Mouse (Mus musculus) kidney, adult 9 months (tissue): ENCODE data around the gene Gm36176.
"Not testable (repeated sequence)": the region's sequence is repeated elsewhere in the genome, so short reads cannot be mapped to it uniquely, and the experiment has no call there.

Experiments
- DNase-seq: peaks from one replicate; pipeline ENCODE4 v3.0.0; 2022

Gene Gm36176

DNA sequence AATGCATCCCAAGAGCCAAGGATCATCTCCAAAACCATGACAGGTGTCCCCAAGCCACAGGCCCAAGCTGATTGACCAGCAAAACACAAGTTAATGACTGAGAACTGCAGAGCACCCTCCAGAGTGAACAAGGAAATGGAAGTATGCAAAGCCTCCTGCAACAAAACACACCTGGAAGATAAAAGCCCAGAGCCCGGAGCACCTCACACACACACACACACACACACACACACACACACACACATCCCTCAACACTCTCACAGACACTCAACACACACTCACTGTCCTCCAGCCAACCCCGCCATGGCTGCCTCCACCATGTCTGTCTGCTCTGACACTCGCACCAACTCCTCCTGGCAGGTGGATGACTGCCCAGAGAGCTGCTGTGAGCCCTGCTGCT lies at the start of gene Gm36176:
TSS of gene Gm36176 (plus strand) at position 301 of the 400 bp plus-strand sequence.
- no peak for DNase-seq

GRCm38 (mm10) chr10:77797677-77798076 lies 48.9 kb upstream of the Gm36176 start:
- DNase-seq = no peak

- not testable (repeated sequence) for DNase-seq
Measured at GRCm38 (mm10) chr10:77798164-77798920, 48.3 kb upstream of the Gm36176 start.

- no peak for DNase-seq
Measured at GRCm38 (mm10) chr10:77798921-77799508, 47.6 kb upstream of the Gm36176 start, which contains the start of gene Gm19668. Gene Gm19668, minus strand, starts transcription at chr10:77799133.

DNA sequence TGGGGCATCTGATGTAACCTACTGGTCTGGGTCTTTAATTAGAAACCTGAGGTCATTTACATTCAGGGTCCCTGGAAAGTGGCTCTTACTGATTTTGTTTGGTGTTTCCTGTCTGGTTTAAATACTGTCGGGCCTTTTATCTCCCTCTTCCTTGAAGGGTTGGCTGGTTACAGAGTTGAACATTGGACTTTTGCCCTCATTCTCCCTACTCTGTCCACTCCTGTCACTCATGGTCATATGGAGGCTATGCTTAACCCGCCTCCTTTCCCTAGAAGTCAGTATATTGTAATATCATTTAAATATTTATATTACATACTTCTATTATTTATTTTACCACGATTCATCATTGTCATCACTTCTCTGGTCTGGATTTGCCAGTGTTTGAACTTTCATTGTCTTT lies 42.5 kb upstream of the Gm36176 start:
- DNase-seq = peak; percentile 9

GRCm38 (mm10) chr10:77811743-77812142 lies 34.9 kb upstream of the Gm36176 start, which contains the start of gene Gm9507:
Gene Gm9507, minus strand, starts transcription at chr10:77811843.
- DNase-seq = no peak

DNA sequence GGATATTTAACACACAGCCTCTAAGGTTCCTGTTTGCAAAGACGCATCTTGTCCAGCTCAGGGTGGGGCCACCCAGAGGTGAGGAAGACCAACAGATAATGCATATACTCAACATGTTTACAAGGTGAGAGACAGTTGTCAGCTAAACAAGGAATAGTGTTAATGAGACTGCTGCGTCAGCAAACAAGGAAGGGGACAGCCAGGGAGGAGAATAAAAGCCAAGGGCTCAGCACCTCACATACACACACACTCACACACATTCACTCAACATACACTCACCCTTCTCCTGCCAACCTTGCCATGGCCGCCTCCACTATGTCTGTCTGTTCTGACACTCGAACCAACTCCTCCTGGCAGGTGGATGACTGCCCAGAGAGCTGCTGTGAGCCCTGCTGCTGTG lies 32.2 kb upstream of the Gm36176 start, which contains the start of gene Gm2696:
TSS of gene Gm2696 (plus strand) at position 301 of the 400 bp plus-strand sequence.
- no peak for DNase-seq

- DNase-seq = peak; percentile 13
Measured at GRCm38 (mm10) chr10:77815514-77815913, 31.1 kb upstream of the Gm36176 start.

GRCm38 (mm10) chr10:77818523-77818922 lies 28.1 kb upstream of the Gm36176 start:
- DNase-seq = no peak

GRCm38 (mm10) chr10:77819203-77819602 lies 27.4 kb upstream of the Gm36176 start:
- DNase-seq = no peak

DNA sequence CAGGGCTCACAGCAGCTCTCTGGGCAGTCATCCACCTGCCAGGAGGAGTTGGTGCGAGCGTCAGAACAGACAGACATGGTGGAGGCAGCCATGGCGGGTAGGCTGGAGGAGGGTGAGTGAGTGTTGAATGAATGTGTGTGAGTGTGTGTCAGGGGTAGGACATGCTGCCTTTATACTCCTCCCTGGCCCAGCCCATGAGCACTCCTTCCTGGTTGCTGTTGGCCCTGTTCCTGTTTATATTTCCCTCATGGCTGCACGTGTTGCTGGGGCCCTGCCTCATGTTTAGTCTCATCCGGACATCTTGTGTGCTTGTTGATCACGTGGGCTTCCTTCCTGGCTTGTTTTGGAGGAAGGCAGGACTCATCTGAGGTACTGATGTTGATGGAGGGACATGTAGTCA lies 19.7 kb upstream of the Gm36176 start, which contains the start of gene Krtap10-4:
TSS of gene Krtap10-4 (minus strand) at position 145 of the 400 bp plus-strand sequence.
- no peak for DNase-seq

DNA sequence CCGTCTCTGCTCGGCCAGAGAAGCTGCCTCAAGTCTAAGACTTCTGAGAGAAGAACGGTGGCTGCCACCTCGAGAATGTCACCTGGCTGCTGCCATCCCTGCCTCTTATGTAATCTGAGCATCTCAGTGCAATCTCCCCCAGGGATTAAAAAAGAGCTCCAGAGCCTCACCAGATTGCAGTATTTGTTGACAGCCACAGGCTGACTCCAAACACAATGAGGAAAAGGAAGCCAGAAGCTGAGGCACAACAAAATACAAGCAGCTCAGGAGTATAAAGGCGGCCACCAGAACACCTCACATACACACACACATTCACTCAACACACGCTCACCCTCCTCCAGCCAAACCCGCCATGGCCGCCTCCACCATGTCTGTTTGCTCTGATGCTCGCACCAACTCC lies 11.0 kb upstream of the Gm36176 start, which contains the start of gene Krtap10-10:
TSS of gene Krtap10-10 (plus strand) at position 301 of the 400 bp plus-strand sequence.
- DNase-seq = no peak

DNA sequence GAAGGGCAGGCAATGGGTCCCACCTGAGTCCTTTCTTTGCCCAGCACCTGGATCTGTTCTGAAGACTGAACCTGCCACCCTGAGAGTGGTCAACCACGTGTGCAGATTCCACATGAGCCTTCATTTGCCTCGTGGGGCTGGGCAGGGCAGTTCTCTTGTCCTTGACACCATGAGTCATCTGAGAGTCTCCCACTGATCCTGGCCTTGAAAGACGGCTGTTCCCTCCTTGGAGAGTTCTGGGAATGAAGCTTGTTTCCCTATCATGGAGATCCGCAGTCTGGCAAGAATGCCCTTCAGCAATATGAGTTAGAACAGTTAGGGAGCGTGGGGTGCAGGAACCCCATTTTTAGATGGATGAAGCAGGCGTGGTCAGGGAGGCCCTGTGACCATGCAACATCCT lies 7.6 kb upstream of the Gm36176 start:
- DNase-seq = no peak

DNA sequence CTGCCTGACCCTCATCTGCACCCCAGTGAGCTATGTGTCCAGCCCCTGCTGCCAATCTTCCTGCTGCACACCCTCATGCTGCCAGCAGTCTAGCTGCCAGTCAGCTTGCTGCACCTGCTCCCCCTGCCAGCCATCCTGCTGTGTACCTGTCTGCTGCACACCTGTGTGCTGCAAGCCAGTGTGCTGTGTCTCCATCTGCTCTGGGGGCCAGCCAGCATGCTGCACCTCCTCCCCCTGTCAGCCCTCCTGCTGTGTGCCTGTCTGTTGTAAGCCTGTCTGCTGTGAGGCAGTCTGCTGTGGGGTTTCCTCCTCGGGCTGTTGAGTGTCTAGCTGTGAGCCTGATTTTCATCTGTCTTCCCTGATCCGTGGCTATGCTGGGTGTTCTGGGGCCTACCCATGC lies 358 bp downstream of the Gm36176 start:
- DNase-seq = no peak

DNA sequence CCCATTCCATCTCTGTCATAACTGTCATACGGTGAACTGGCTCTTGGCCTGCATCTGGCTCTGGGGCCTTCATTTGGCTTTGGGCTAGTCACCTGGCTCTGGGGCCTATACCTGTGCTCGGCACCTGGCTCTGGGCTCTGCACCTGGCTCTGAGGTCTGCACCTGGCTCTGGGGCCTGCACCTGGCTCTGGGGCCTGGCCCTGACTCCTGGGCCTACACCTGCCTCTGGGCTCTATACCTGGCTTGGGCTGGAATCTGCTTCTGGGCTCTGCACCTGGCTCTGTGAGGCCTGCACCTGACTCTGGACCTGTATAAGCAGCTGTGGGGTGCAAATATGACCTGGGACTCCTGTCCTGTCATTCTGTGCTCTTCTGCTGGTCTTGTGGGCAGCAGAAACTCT lies 935 bp downstream of the Gm36176 start:
- DNase-seq = no peak

DNA sequence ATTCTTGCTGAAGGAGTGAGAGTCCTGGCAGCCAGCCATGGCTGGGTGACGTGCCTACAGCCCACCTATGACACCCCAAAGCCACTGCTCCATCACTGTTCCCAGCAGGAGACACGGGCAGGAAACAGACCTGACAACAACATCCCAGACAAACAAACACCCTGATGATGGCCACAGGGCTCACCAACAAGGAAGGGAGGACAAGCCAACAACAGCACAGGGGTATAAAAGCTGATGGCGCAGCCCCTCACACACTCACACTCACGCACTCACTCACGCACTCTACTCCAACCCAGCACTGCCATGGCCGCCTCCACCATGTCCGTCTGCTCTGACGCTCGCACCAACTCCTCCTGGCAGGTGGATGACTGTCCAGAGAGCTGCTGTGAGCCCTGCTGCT lies 6.0 kb downstream of the Gm36176 start, which contains the start of gene Gm10318:
TSS of gene Gm10318 (plus strand) at position 301 of the 400 bp plus-strand sequence.
- DNase-seq = no peak

DNA sequence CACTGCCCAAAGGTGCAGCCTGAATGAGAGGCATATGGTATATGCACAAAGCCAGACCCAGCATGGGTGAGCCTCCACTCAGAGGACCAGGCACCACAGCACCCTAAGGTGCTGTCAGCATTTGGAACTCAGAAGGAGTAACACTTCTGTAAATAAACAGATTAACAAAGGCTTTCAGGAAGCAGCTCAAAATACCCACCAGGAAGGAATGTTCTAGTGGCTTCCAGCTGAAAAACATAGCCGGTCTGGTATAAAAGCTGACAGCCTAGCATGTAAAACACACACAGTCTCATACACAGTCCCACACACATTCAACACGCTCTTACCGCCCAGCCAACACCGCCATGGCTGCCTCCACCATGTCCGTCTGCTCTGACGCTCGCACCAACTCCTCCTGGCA lies 15.1 kb downstream of the Gm36176 start, which contains the start of gene Gm3285:
TSS of gene Gm3285 (plus strand) at position 301 of the 400 bp plus-strand sequence.
- no peak for DNase-seq

GRCm38 (mm10) chr10:77864067-77864761 lies 17.6 kb downstream of the Gm36176 start:
- peak; percentile 85 for DNase-seq

GRCm38 (mm10) chr10:77864762-77865143 lies 18.1 kb downstream of the Gm36176 start:
- DNase-seq = no peak

GRCm38 (mm10) chr10:77867546-77867945 lies 20.9 kb downstream of the Gm36176 start:
- no peak for DNase-seq

DNA sequence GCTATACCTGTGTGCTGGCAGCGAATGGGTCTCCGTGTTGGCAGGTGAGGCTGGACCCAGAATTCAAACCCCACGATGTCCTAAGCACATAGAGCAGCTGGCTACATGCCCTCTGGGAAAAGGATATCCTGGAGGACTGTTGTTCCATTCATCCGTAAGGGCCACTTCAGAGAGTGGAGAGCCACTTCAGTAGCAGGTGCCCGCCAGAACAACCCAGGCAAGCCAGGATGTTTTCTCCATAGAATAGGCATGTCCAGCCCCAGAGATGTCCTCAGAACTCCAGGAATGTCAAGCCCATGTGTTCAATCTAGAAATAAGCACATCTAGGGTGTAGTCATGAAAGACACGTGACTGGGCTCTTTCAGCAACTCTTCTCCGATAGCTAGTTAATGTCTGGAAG lies 23.0 kb downstream of the Gm36176 start:
- DNase-seq = no peak

DNA sequence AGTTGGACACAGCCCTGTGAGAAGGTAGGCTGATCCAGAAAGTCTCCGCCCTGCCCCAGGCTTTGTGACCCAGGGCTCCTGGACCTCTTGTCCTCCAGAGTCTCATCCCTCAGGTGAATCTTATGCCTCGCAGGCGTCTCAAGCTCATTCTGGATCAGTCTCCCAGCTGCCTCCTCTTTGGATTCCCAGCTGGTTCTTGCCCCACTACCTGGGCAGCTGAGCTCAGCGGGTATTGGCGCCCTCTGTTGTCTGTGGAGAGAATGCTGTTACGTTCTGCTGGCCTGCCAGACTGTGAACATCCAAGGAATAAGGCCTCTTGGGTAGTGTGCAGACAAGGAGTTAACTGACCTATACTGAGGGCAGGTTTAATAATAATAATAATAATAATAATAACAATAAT lies 32.4 kb downstream of the Gm36176 start:
- DNase-seq = peak; percentile 53

DNA sequence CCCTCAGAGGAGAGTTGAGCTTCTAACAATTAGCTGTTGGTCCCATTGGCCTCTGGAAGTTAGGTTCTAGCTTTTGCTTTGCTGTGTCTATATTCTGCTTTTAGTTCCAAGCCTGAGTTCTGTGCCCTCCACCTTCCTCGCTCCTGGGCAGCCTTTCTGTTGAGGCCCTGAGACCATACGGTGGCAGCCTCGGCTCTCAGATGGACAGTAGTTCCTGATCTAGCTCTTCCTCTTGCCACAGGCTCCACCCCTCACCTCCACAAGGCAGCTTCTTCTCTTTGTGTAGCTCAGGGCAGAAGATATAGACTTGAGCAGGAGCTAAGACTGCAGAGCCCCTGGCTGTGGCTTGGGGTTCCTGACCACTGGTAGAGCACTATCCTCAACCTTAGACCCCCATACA lies 33.7 kb downstream of the Gm36176 start:
- DNase-seq = no peak
